Mouse (Mus musculus): ENCODE measurements around the gene Col6a4. TPM values are rescaled to one million over a fixed set of nuclear protein-coding genes. Genes with fewer than 3 reads are reported as not detected.

The Col6a4 gene
- total and polyA plus RNA-seq, 2 experiments: not detected

DNA sequence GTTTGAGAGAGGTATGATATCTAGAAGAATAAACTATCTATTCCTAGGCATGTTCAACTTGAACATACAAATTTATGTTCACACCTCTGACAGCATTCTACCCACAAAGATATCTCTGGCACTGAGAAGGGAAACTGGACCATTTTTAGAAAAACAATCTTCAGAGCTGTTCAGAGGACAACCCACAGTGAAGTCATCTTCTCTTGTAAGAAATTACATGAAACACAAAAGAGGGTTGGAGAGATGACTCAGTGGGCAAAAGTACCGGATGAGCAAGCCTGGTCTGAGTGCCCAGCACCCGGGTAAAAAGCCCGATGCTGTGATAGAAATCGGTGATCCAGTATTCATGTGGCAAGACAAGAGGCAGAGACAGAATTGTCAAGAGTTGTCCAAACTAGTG lies 43.1 kb downstream of the Col6a4 start:
- H3K4me3 ChIP-seq (ENCODE audit: insufficient read depth, low read depth, low read length): no peak overlapping the region
- H3K27me3 ChIP-seq (ENCODE audit: control insufficient read depth, insufficient read depth, low read length): no peaks in the 10 kb centered on the region
- H3K27ac ChIP-seq (replicated peaks; ENCODE audit: insufficient read depth, low read depth, low read length): no peak overlapping the region
- no peak for DNase-seq (ENCODE audit: extremely low read depth, low read depth, low spot score)
- H3K4me1 ChIP-seq (ENCODE audit: control insufficient read depth, insufficient read depth, low read length): no peaks in the 10 kb centered on the region
- TF ChIP-seq CTCF (IDR thresholded peaks at IDR 0.05; ENCODE audit: low read depth, low read length) (no peak), POLR2A (IDR thresholded peaks at IDR 0.05; ENCODE audit: extremely low read depth, insufficient read depth, low read length) (no peak)
- no peaks in the 10 kb centered on the region for H3K36me3 ChIP-seq (ENCODE audit: control insufficient read depth, insufficient read depth, low read length)
- no peaks in the 10 kb centered on the region for H3K79me2 ChIP-seq (ENCODE audit: control insufficient read depth, insufficient read depth, low read length)
- no peak overlapping the region for H3K9ac ChIP-seq (ENCODE audit: low read depth, low read length)
- 90% methylated on average over 4 of the region's 4 CpGs for WGBS

DNA sequence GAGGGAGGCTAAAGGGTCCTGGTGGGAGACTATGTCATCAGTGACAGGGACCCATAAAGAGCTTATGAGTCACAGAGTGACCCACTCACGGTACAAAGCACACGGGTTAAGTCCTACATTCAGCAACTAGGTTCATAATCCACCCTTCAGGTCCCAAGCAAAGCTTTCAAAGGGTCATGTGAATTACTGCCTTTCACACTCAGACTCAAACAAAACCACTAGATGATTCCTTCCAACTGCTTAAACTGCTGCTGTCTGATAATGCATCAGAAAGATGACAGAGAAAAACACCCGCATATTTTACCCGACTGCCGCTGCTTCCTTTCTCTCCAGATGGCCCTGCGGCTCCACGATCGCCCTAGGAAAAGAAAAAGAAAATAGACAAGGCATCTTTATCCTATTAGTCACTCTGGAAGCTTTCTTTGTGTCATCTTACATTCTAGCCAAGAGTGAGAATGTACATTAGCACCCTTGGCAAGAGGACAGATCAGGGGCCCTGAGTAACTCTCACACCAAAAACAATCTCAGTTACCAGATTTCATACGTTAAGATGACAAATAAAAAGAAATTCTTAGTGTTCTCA lies 52.6 kb downstream of the Col6a4 start:
- WGBS: 80% methylated on average over 9 of the region's 9 CpGs
- DNase-seq (ENCODE audit: extremely low read depth, low read depth, low spot score): no peak
- TF ChIP-seq POLR2A (IDR thresholded peaks at IDR 0.05; ENCODE audit: extremely low read depth, insufficient read depth, low read length) (no peak), CTCF (IDR thresholded peaks at IDR 0.05; ENCODE audit: low read depth, low read length) (no peak)

DNA sequence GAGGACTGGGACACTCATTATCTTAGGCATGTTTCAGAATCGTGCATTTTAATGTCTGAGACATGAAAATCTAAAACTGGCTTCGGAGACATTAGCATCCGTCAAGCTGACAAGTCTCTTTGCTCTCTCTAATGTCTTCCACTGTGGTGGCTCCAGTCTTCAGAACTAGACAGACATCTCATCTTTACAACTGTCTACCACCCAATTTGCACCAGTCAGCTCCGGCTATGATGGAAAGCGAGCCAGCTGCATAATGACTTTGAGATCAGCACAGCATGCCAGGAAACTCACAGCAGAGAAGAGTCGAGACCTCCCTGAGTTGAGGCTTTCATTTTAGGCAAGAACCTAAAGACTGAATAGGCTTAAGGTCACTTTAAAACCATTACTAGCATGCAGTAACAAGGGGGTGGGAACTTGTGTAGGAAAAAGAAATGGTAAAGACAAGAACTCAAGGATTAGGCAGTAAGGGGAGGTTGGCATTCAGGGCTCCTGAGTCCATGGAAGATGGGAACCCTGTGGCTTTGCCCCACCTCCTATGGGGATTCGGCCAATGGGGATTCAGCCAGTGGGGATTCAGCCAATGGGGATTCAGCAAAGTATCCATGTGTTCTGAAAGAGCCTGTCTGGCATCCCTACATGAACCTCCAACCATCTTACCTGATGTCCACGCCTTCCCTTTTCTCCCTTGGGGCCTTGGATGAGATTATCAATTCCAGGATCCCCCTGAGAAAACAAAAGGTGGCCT lies 56.5 kb downstream of the Col6a4 start:
- H3K9ac ChIP-seq (ENCODE audit: low read depth, low read length): no peak overlapping the region
- no peaks in the 10 kb centered on the region for H3K79me2 ChIP-seq (ENCODE audit: control insufficient read depth, insufficient read depth, low read length)
- H3K4me1 ChIP-seq (ENCODE audit: control insufficient read depth, insufficient read depth, low read length): no peaks in the 10 kb centered on the region
- H3K27me3 ChIP-seq (ENCODE audit: control insufficient read depth, insufficient read depth, low read length): no peaks in the 10 kb centered on the region
- no peak for TF ChIP-seq CTCF (IDR thresholded peaks at IDR 0.05; ENCODE audit: low read depth, low read length)
- TF ChIP-seq POLR2A (IDR thresholded peaks at IDR 0.05; ENCODE audit: extremely low read depth, insufficient read depth, low read length): no peak
- 73% methylated on average over 8 of the region's 8 CpGs for WGBS
- DNase-seq (ENCODE audit: extremely low read depth, low read depth, low spot score): no peak
- no peak overlapping the region for H3K27ac ChIP-seq (replicated peaks; ENCODE audit: insufficient read depth, low read depth, low read length)
- no peak overlapping the region for H3K4me3 ChIP-seq (ENCODE audit: insufficient read depth, low read depth, low read length)
- no peaks in the 10 kb centered on the region for H3K36me3 ChIP-seq (ENCODE audit: control insufficient read depth, insufficient read depth, low read length)

More for the DNA sequence above, 52.6 kb downstream of the Col6a4 start:
- H3K27me3 ChIP-seq (ENCODE audit: control insufficient read depth, insufficient read depth, low read length): no peaks in the 10 kb centered on the region
- no peaks in the 10 kb centered on the region for H3K4me1 ChIP-seq (ENCODE audit: control insufficient read depth, insufficient read depth, low read length)
- H3K36me3 ChIP-seq (ENCODE audit: control insufficient read depth, insufficient read depth, low read length): no peaks in the 10 kb centered on the region
- no peaks in the 10 kb centered on the region for H3K79me2 ChIP-seq (ENCODE audit: control insufficient read depth, insufficient read depth, low read length)
- H3K4me3 ChIP-seq (ENCODE audit: insufficient read depth, low read depth, low read length): no peak overlapping the region
- no peak overlapping the region for H3K9ac ChIP-seq (ENCODE audit: low read depth, low read length)
- H3K27ac ChIP-seq (replicated peaks; ENCODE audit: insufficient read depth, low read depth, low read length): no peak overlapping the region

DNA sequence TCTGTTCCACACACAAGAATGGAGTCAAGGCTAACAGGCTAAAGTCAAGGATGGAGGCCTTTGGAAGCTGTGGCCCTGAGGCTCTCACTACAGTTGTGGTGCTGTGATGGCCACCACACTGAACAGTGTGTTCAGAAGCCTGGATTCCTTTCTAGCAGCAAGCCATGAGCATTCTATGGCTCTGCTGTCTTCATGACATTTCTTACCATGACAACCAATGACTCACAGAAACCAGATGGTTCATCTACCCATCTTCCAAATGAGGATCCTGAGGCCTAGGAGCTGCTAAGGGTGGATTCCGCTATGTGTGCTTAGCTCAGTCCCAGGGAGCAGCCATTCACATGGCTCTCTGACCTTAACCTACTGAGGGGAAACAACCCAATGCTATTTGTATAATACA lies 57.3 kb downstream of the Col6a4 start:
- H3K4me1 ChIP-seq (ENCODE audit: control insufficient read depth, insufficient read depth, low read length): no peaks in the 10 kb centered on the region
- no peak overlapping the region for H3K9ac ChIP-seq (ENCODE audit: low read depth, low read length)
- H3K27me3 ChIP-seq (ENCODE audit: control insufficient read depth, insufficient read depth, low read length): no peaks in the 10 kb centered on the region
- no peak overlapping the region for H3K27ac ChIP-seq (replicated peaks; ENCODE audit: insufficient read depth, low read depth, low read length)
- no peak for DNase-seq (ENCODE audit: extremely low read depth, low read depth, low spot score)
- whole genome bisulfite sequencing: 75% methylated on average over 1 of the region's 1 CpGs
- TF ChIP-seq POLR2A (IDR thresholded peaks at IDR 0.05; ENCODE audit: extremely low read depth, insufficient read depth, low read length) (no peak), CTCF (IDR thresholded peaks at IDR 0.05; ENCODE audit: low read depth, low read length) (no peak)
- H3K79me2 ChIP-seq (ENCODE audit: control insufficient read depth, insufficient read depth, low read length): no peaks in the 10 kb centered on the region
- no peaks in the 10 kb centered on the region for H3K36me3 ChIP-seq (ENCODE audit: control insufficient read depth, insufficient read depth, low read length)
- H3K4me3 ChIP-seq (ENCODE audit: insufficient read depth, low read depth, low read length): no peak overlapping the region

DNA sequence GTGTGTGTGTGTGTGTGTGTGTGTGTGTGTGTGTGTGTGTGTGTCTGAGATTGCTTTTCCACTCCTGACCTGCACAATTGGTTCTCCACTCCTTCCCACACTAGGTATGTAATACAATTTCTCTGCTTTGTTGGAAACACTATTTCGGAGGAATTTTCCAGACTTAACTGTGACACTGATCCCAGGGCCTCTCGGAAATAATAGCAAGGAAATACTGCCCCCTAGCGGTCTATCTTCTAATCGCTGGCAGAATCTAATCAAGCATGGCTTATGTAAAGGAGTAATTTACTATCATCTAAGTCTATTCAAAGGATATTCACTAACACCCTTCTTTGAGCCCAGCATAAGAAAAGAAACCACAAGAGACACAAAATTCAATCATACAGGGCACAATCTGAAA lies 57.7 kb downstream of the Col6a4 start:
- Histone ChIP-seq H3K27me3 (ENCODE audit: control insufficient read depth, insufficient read depth, low read length) (no peaks in the 10 kb centered on the region), H3K4me3 (ENCODE audit: insufficient read depth, low read depth, low read length) (no peak overlapping the region), H3K4me1 (ENCODE audit: control insufficient read depth, insufficient read depth, low read length) (no peaks in the 10 kb centered on the region), H3K9ac (ENCODE audit: low read depth, low read length) (no peak overlapping the region), H3K27ac (replicated peaks; ENCODE audit: insufficient read depth, low read depth, low read length) (no peak overlapping the region), H3K79me2 (ENCODE audit: control insufficient read depth, insufficient read depth, low read length) (no peaks in the 10 kb centered on the region), H3K36me3 (ENCODE audit: control insufficient read depth, insufficient read depth, low read length) (no peaks in the 10 kb centered on the region)
- peak; percentile 17 for DNase-seq (ENCODE audit: extremely low read depth, low read depth, low spot score)
- TF ChIP-seq POLR2A (IDR thresholded peaks at IDR 0.05; ENCODE audit: extremely low read depth, insufficient read depth, low read length): no peak
- 0 out of 2 replicates have a peak, but pooled peaks have one; percentile 11 for TF ChIP-seq CTCF (IDR thresholded peaks at IDR 0.05; ENCODE audit: low read depth, low read length)
- WGBS: 7% methylated on average over 4 of the region's 4 CpGs

DNA sequence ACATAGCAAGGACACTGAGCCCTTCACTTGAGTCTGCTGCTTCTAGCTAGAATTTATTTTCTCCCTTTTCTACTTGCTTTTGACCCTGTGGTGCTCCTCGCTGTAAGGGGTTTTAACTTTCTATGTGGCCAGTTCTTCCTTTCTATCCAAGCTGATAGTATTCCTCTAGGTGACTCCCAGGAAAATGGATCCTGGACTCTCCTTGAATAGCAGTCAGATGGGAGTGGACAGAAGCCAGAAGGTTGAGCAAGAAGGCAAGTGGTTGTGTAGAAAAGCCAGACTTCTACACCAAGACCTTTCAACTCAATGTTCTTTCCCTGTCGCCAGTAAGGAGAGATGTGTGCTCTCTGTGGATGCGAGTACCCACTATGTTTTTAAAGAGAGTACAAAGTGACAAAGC lies 80.9 kb downstream of the Col6a4 start:
- no peaks in the 10 kb centered on the region for H3K79me2 ChIP-seq (ENCODE audit: control insufficient read depth, insufficient read depth, low read length)
- H3K4me1 ChIP-seq (ENCODE audit: control insufficient read depth, insufficient read depth, low read length): no peaks in the 10 kb centered on the region
- WGBS: 84% methylated on average over 3 of the region's 3 CpGs
- no peak for DNase-seq (ENCODE audit: extremely low read depth, low read depth, low spot score)
- peaks cover 2% of the 10 kb centered on the region; the same call in 1 of the 2 replicates for H3K27me3 ChIP-seq (ENCODE audit: control insufficient read depth, insufficient read depth, low read length)
- H3K36me3 ChIP-seq (ENCODE audit: control insufficient read depth, insufficient read depth, low read length): no peaks in the 10 kb centered on the region
- H3K4me3 ChIP-seq (ENCODE audit: insufficient read depth, low read depth, low read length): no peak overlapping the region
- H3K9ac ChIP-seq (ENCODE audit: low read depth, low read length): no peak overlapping the region
- H3K27ac ChIP-seq (replicated peaks; ENCODE audit: insufficient read depth, low read depth, low read length): no peak overlapping the region
- TF ChIP-seq POLR2A (IDR thresholded peaks at IDR 0.05; ENCODE audit: extremely low read depth, insufficient read depth, low read length) (no peak), CTCF (IDR thresholded peaks at IDR 0.05; ENCODE audit: low read depth, low read length) (no peak)

All from liver, adult 2 months (tissue).